Mouse (Mus musculus): ENCODE measurements around the gene Sstr3.

Sstr3 gene

DNA sequence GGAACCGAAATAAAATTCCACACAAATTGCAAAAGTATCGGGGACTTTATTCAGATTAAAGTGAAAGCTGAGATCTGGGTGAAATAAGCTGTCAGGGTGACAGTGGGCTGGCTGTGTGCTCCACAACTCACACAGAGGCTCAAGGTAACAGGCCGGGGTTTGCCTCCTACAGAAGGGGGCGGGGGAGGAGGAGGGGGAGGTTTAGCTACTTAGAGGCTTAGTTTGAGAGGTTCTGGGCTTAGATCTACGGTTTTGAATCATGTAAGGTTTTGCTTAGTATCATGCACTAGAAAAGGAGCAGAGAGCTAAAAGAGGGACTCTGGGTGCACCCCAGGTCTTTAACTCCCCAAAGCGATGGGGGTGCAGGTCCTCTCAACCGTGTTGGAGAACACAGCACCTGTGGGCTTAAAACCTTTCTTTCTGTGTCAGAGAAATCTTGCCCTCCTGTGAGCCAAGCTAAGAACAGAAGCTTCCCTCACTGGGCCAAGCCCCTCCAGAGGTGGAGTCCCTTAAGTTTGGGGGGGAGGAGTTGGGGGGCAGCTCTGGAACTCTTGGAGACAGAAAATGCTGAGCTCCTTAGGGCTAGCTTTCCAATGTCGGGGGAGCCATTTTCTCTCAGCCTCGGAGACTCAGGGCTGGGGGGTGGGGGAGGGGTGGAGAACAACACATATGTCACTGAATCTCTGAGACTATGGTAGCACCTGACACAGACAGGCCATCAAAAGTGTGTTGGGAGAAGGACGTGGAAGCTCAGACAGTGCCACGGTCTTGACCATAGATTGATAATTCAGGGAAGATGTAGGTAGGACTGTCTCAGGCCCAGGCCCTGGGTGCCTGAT is 14.9 kb upstream of the Sstr3 start:
- no peak for DNase-seq (ENCODE audit: low spot score)

DNA sequence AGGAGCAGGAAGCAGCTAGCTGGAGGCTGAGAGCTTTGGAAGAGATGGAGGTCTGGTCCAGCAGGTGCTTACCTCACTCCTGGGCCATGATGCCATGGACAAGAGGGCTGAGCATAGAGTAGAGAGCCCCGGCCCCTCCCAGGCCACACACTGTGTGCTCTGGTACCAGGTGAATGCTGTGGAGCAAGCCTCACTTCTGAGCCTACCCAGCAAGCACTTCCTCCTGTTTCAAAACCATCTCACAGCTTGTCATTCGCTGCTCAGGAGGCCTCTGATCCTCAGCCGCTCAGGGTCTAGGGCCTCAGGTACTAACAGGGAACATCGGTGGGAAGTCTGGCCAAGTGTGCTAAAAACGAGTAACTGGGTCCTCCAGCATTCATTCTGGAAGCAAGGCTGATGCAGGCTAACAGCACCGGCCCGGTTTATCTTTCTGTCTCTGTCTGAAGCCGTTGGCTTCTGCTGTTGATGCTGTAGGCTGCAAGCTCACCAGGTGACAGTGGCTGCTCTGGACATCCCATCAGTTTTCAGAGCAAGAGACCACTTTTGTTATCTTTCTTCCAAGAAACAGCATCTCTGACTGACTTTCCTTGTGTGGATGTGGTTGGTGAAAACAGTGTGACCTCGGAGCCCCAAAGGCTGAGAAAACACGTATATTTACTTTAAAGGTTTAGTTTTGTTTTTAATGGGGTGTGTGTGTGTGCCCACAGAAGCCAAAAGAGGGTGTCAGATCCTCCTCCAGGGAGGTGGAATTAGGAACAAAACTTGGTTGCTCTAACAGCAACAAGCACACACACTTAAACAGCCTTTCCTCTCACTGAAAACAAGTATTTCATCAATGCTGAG is 13.4 kb upstream of the Sstr3 start:
- DNase-seq (ENCODE audit: low spot score) = no peak

DNA sequence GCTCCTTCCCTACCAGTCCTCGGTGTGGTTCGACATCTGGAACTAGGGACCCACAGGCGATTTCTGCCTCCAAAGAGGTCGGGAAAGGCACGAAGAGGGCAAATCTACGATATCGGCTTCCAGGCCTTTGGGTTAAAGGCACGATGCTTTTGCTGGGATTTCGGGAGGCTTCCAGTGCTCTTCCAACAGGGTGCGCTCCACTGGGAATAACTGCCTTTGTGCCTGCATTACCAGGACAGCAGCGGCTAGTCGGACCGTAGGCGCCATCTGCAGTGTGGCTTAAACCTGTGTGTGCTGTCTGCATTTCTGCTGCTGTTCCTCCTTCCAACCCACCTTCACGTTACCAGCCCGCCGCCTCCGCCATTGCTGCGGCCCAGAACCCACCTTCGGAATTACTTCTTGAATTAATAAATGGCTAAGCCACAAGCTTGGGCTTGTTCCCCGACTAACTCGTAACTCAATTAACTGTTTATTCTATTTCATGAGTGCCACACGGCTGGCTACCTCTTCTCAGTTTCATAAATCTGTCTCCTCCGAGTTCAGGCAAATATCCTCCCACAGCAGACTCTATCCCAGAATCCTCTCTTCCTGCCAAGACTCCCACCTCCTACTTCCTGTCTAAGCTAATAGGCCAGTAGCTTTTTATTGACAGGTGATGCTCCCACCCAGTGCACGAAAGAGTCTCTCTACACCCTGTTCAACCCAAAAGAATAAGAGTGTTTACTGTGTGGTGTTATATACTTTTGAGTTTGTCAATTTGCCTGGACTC is 10.2 kb upstream of the Sstr3 start:
- no peak for DNase-seq (ENCODE audit: low spot score)

DNA sequence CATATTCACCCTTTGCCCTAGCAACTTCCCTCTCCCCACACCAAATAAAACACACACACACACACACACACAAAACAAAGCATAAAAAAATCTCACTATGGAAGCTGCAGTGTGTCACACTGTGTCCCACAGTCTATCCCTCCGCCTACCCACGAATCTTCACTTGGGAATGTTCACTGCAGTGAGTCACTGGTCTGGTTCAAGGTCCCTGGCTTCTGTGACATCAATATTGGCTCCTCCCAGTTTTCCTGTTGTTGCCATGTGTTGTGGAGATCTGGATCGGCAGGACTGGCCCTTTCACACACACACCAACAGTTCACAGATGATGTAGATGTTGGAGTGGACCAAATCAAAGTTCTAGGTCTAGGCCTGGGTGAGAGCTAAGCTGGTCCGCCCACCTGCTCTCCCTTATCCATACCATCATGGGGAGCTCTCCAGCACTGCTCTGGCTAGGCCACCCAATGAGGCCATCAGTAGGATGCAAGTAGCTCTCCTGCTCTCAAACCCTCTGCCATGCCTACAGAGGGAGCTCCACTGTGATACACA is 4.8 kb upstream of the Sstr3 start:
- no peak for DNase-seq (ENCODE audit: low spot score)

DNA sequence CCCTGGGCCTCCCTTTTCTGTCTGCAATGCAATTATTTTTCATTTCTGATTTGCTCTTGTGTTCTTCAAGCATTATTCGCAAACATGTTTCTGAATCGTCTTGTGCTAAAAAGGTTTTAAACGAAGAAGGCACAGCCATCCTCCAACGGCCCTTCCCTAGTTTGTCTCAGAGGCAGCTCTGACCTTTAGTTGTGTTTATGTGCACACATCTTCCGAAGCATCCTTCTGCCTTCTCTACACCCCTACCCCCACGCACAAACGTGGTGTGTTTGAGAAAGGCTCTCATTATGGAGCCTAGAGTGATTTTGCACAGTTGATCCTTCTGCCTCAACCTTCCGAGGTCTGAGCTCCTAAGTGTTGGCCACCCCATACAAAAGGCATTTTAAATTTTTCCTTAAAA is 4.2 kb upstream of the Sstr3 start:
- no peak for DNase-seq (ENCODE audit: low spot score)

DNA sequence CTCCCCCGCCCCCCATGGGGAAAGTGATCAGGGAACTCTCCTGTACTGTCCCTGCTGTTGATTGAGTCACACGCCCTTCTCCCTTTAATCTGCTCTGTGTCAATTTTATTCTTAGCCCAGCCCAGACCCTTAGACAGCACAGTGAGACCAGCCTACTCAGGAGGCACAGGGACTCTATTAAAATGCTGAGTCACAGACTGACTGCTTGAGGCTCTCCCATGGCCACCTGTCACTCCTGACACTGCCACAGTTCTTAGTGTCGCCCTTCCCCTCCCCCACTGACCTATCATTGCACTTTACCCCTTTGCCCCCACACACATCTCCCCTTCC is 3.8 kb upstream of the Sstr3 start:
- peak; percentile 78 for DNase-seq (ENCODE audit: low spot score)

DNA sequence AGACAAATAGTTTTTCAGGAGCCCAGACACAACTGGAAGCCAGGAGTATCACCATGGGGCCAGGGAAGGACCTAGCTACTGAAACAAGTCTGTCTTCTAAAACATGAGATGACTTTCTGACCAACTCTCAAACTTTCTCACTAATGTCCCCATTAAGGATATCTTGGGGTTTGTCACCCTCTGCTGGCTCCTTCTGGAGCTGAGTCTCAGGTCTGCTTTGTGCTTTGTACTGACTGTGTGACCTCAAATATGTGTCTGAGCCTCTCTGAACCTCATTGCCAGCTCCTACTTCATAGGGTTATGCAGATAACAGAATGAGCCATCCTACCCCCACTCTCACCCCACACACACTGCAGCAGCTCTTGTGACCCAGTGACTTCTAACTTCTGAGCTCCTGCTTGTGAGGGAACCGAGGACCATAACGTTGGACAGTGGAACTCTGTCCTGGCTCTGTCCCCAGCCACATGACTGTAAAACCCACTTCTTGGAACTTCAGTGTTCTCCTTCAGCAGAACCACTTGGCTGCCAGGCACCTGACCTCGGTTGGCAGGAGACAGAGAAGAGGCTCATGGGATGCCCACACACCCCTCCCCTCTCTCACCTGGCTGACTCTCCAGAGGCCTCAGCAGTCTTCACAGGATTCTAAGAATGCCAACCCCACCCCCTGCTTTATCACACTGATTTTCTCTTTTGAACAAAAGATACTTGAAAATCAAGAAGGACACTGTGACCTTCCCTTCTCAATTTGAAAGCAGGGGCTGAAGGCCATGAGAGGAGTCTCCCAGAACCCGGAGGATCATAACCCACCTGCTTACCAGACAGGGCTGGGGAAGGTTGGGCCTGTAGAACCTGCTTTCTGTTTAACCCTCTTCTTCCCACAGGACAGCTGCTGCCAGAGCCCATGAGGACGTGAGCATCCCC is 3.2 kb upstream of the Sstr3 start:
- peak; percentile 23 for DNase-seq (ENCODE audit: low spot score)

DNA sequence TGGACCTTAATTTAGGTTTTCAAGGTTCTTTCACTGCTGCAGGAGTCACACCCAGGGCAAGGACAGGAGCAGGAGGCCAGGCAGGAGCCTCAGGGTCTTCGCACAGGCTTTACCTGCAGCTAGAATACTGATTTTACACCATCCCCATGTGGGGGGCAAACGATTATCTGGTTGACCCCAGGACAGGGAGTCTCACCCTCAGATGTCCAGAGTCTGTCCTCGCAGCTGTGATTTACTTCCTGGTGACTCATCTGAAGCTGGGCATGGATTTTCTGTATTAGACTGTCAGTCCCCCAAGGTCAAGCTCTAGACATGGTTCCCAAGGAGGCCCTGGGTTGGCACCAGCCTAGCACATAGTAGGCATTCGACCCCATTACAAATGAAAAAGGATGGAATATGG is 1.6 kb upstream of the Sstr3 start:
- DNase-seq (ENCODE audit: low spot score) = no peak

DNA sequence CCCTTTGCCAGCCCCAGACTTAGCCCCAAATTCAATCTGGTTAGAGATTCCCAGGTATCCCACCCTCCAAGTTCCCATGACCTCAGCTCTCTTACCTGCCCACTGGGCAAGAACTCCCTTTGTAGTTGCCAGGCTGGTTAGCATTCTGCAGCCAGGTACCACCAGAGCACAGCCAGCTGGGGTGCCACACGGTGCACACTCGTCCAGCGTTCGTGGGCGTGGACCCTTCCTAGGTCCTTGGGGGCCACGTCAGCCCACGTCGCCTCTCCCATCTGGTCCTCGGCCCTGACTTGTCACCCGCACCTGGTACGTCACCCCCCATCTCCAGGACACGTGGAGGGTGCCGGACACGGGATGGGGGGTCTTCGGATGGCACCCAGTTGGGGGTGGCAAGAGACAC is 444 bp downstream of the Sstr3 start:
- DNase-seq (ENCODE audit: low spot score) = no peak

DNA sequence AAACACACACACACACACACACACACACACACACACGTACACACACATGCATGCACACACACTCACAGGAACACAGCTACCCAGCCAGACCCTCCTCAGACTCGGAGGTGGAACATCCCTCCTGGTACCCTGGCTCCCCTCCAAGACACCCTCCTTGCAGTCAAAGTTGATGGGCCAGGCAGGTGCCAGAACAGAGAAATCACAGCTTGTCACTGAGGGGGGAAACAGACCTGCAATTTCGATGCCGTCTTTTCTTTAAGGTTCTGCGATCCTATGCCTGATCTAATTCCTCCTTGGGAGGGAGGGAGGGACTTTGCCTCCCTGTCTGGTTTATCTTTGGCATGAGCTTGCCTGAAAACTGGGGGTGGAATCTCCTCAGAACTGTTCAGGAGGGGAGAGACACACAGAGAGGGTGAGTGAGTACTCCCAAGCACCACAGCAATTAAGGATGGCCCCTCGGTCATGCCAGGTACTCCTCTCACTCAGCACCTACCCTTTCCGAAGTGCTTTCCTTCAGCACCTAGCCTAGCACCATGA is 1.6 kb downstream of the Sstr3 start:
- no peak for DNase-seq (ENCODE audit: low spot score)

DNA sequence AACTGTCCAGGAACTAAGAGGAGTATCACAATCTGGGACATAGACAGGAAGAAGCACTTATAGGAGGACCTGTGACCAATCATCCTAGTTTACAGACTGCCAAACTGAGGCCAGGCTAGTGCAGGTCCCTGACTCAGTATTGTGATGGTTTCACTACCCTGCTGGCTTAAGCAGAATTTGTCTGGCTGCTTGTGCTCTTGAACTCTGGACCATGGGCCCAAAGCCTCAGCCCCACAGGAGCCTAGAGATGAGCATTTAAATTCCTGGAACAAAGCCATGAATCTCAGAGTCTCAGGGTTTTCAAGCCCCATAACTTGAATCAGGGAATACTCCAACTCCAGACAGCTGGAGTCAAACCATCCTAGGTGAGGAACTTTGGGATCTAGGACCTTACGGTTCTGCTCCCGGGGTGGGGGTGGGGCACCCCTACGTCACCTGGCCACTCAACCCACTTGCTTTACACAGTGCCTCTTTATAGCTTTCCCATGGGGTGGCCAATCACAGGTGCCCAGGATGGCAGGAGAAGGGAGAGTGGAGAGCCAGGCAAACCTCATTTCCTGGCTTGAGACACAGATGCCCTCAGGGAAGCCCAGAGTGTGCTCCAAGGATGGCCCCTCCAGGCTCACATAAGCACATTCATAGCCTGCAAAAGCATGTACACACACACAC is 2.3 kb downstream of the Sstr3 start:
- no peak for DNase-seq (ENCODE audit: low spot score)

DNA sequence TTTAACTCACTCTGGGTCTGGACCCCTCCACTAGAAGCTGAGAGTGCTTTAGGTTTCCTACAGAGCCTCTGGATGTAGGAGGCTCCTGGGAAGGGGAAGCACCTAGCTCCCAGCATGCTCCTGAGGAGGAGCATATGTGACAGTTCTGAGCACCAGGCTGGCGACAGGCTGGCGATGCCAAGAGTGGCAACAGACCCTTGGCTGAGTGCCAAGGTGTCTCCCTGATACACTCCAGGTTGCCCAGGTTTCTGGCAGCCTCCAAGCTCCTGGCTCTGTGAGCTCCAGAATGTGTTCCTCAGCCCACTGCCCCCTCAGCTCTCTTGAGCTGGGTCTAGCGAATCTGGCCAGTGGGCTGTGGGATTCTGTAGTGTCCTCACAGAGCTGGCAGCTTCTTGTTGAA is 2.9 kb downstream of the Sstr3 start:
- no peak for DNase-seq (ENCODE audit: low spot score)

DNA sequence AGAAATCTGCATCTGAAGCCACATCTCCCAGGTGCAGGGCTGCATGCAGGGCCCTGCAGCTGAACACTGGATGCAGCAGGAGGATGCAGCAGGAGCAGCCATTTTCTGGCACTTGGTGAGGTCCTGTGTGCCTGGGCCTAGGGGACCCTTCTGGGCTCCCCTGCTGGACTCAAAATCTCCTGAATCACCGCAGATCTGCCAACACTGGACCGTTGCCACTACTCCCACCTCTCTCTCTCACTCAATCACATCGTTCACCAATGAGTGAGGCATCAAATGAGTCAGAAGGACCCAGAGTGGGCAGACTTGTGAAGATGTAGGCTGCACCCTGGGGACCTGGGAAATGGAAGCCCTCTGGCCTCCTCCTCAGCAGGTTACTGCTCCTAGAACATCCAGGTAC is 3.4 kb downstream of the Sstr3 start:
- no peak for DNase-seq (ENCODE audit: low spot score)

DNA sequence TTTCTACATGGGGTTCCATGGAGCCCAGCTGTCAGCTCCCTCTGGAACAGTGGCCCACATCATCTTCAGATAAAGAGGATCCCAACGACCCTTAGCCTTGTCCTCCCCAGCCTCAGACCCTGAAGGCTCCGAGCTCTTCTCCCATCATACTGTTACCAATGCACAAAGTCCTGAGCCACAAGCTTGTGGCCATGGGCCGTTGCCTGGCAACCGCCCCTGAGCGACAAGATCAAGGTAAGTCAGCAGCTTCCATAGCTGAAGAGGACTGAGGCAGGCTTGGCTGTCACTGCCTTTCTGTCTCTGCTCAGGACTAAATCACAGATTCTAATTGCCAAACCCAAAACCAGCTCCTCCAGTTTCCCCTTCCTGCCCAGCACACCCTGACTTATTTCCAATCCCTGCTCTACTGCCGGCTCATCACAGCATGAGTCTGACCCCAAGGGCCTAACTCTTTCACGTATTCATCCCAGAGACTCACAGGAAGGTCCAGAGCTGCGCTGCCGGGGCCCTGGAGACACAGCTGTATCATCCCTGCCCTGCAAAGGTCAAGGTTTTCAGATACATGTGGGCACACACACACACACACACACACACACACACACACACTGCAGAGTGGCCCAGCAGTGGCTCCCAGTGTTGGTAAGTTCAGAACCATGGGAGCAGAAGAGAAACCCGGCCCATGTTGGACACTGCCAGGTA is 8.6 kb downstream of the Sstr3 start:
- no peak for DNase-seq (ENCODE audit: low spot score)

DNA sequence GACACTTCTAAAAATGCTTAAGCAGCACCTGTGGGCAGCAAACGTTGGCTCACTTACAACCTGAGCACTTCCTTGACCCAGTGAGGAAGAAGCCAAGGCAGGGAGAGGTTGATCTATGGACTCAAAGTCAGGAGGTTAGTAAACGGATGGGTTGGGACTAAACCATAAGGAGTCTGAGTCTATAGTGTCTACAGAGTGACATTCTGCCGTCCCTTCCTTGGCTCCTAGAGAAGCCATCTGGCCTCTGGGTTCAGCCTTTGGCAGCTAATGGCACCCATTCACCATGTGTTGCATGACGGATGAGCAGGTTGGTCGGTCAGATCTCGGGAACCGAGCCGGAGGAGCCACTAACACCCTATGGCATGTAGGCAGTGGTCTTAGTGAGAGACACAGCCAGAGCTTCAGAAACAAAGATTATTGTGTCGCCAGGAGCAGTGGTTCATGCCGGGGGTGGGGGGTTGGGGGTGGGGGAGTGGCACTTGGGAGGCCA is 11.1 kb downstream of the Sstr3 start:
- DNase-seq (ENCODE audit: low spot score) = no peak

DNA sequence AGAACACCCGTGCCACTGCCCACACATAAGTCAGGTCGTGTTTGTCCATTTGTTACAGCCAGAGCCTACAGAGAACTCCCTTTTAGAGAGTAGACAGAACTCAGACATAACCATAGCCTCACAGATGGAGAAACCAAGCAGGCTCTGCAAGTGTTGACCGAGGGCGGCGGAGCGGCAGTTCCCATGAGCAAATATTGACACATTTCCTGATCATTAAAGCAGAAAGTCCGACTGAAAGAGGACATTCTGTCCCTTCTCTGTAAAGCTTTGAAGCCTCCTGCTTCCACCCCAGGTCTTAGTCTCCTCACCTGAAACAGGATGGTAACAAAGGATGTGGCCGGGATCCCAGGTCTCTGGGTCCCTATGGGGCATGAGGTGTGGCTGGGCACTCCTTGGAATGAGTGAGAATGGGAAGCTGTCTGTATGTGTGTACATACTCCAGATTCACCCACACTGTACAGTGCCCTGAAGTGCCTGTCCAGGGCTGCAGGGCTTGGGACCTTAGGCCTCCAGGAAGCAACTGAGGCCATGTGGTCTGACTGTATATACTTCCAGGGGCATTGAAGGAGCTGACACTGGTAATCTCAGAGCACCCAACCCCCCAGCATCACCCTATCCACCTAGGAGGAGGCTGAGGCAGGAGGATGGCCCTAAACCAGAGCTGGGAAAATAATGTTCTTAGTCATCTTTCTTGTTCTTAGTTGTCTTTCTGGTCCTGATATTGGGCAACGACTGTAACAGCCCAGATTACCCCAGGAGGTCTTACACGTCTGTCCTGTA is 11.7 kb downstream of the Sstr3 start:
- peak; percentile 62 for DNase-seq (ENCODE audit: low spot score)

DNA sequence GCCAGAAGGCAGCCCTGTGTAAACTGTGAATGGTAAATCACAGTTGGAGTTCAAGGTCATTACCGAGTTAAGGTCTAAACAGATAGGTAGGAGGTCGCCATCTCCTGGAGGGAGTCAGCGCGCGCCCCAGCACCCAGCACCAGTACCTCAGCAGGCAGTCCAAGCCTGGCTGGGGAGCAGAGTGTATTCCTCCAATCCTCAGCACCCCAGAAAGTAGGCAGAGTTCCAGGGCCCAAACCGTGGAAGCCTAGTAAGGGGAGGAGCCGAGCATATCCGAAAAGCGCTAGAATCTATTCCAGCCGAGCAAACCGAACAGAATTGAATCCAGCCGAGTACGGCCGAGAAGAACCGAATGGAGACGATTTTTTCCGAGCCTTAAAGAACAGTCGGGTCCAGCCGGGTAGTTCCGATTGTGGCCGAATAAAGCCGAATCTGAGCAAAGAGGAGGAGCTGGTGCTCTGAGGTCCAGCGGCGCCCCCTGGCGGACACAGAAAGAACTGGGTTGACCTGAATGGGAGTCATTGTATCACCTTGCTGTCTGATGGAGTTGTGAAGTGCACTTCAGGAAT is 12.5 kb downstream of the Sstr3 start:
- peak; percentile 93 for DNase-seq (ENCODE audit: low spot score)

DNA sequence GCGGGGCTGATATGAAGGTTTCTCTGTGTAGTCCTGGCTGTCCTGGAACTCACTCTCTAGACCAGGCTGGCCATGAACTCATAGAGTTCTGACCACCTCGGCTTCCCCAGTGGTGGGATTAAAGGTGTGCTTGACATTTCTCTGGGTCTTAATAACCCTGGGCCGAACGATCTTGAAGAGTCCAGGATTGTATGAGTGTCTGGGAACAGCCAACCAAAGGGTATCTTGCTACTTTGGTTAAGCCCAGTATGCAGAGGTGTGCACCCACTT is 13.1 kb downstream of the Sstr3 start:
- DNase-seq (ENCODE audit: low spot score) = no peak
